31 mouse cellular contexts compared by ENCODE assay signal in the genomic region with DNA sequence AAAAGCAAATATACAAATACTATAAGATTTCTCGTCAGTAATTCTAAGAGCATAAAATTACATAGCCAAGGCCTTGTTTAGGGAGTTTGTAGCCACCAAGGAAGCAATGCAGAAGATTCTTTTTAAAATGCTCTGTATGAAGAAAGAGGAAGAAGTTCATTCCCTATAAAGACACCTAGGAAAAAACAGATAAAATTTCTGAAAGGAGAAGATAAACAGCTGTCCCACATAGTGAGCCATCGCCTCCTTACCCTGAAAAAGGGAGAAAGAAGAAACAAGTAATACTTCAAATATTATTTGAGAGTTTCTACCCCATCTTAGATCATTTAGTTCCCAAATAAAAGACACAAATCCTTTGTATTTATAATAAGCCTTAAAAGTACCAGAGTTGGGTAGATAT.
"Had no signal": no experiment of that assay in that cellular context is flagged by ENCODE, and none has a peak within 500 bp of the region (broad histone marks: within the 10 kb centered on the region; RNA-seq: fewer than 3 reads in every experiment).

No protein-coding gene starts in this region.

- H3K36me3 ChIP-seq: limb, embryonic 10.5 days; limb, embryonic 12.5 days; limb, embryonic 13.5 days; limb, embryonic 15.5 days; liver, embryonic 12.5 days; liver, embryonic 13.5 days; liver, embryonic 15.5 days; lung, embryonic 15.5 days; midbrain, embryonic 10.5 days; midbrain, embryonic 12.5 days; midbrain, embryonic 13.5 days; midbrain, embryonic 15.5 days had no signal

- H3K27ac ChIP-seq: left cerebral cortex, adult 2 months; limb, embryonic 10.5 days; limb, embryonic 12.5 days; limb, embryonic 13.5 days; limb, embryonic 15.5 days; liver, embryonic 12.5 days; liver, embryonic 13.5 days; liver, embryonic 14.5 days; liver, embryonic 15.5 days; lung, embryonic 15.5 days; macrophage; midbrain, embryonic 10.5 days; midbrain, embryonic 12.5 days; midbrain, embryonic 13.5 days; midbrain, embryonic 15.5 days had no signal

- DNase-seq: left cerebral cortex, postnatal 4 days; liver; liver, embryonic 13.5 days; lung, adult 18-20 months; lung, adult 2 months; lung, embryonic 14.5 days; lung, postnatal 10 days; lung, postnatal 14 days; lung, postnatal 36 days; lung, postnatal 4 days; midbrain, embryonic 14.5 days had no signal

- H3K4me3 ChIP-seq: left cerebral cortex, adult 2 months; limb, embryonic 10.5 days; limb, embryonic 12.5 days; limb, embryonic 13.5 days; limb, embryonic 15.5 days; liver, embryonic 12.5 days; liver, embryonic 13.5 days; liver, embryonic 15.5 days; lung, embryonic 15.5 days; megakaryocyte, embryonic 14.5 days; midbrain, embryonic 10.5 days; midbrain, embryonic 12.5 days; midbrain, embryonic 13.5 days; midbrain, embryonic 15.5 days; myocyte had no signal

- H3K9me3 ChIP-seq: limb, embryonic 10.5 days; limb, embryonic 12.5 days; limb, embryonic 13.5 days; limb, embryonic 15.5 days; liver, embryonic 12.5 days; liver, embryonic 13.5 days; liver, embryonic 15.5 days; lung, embryonic 15.5 days; megakaryocyte, embryonic 14.5 days; midbrain, embryonic 10.5 days; midbrain, embryonic 12.5 days; midbrain, embryonic 13.5 days; midbrain, embryonic 15.5 days had no signal

- H3K4me2 ChIP-seq: limb, embryonic 12.5 days; limb, embryonic 13.5 days; limb, embryonic 15.5 days; liver, embryonic 11.5 days; liver, embryonic 12.5 days; liver, embryonic 13.5 days; liver, embryonic 15.5 days; lung, embryonic 14.5 days; lung, embryonic 15.5 days; midbrain, embryonic 11.5 days; midbrain, embryonic 12.5 days; midbrain, embryonic 13.5 days; midbrain, embryonic 15.5 days had no signal

- H3K27me3 ChIP-seq: limb, embryonic 12.5 days; limb, embryonic 13.5 days; limb, embryonic 15.5 days; liver, embryonic 12.5 days; liver, embryonic 13.5 days; liver, embryonic 15.5 days; lung, embryonic 15.5 days; megakaryocyte, embryonic 14.5 days; midbrain, embryonic 12.5 days; midbrain, embryonic 13.5 days; midbrain, embryonic 15.5 days had no signal

- H3K4me1 ChIP-seq: limb, embryonic 12.5 days; limb, embryonic 13.5 days; limb, embryonic 15.5 days; lung, embryonic 15.5 days; midbrain, embryonic 12.5 days; midbrain, embryonic 13.5 days; midbrain, embryonic 15.5 days had no signal

- H3K9ac ChIP-seq: limb, embryonic 12.5 days; limb, embryonic 13.5 days; limb, embryonic 15.5 days; liver, embryonic 12.5 days; liver, embryonic 13.5 days; liver, embryonic 14.5 days; liver, embryonic 15.5 days; lung, embryonic 14.5 days; lung, embryonic 15.5 days; midbrain, embryonic 12.5 days; midbrain, embryonic 13.5 days; midbrain, embryonic 15.5 days had no signal

- ATAC-seq: liver, embryonic 12.5 days; lung, postnatal 0 days; midbrain, embryonic 13.5 days; midbrain, embryonic 15.5 days; midbrain, embryonic 16.5 days had no signal
